Mouse (Mus musculus) forebrain, embryonic 13.5 days (tissue): Measurements from ENCODE around the gene Fam89b. TPM values are rescaled to one million over a fixed set of nuclear protein-coding genes. Genes with fewer than 3 reads are reported as not detected.
A peak's percentile ranks its signal among the peaks of the same experiment; 100 is the strongest.

Source experiments
- ATAC-seq: fragments of 200-750 bp; cut with Nextera tagmentation; 2 replicates; pipeline ENCODE4 v1.8.0; 2017
- H3K27ac ChIP-seq: fragments of 300-500 bp; sonication (generic); 2 replicates; pipeline ENCODE4 v1.5.1; 2015; ENCODE audit warnings: inconsistent platforms, mild to moderate bottlenecking, moderate library complexity
- H3K27me3 ChIP-seq: fragments of 300-500 bp; sonication (generic); 2 replicates; pipeline ENCODE4 v1.6.1; 2015; ENCODE audit warnings: mild to moderate bottlenecking, inconsistent platforms
- H3K36me3 ChIP-seq: fragments of 300-500 bp; sonication (generic); 2 replicates; pipeline ENCODE4 v1.6.1; 2015; ENCODE audit warnings: mild to moderate bottlenecking, inconsistent platforms; ENCODE audit not compliant: poor library complexity, severe bottlenecking
- H3K4me1 ChIP-seq: fragments of 300-500 bp; sonication (generic); 2 replicates; pipeline ENCODE4 v1.6.1; 2015; ENCODE audit warnings: inconsistent platforms
- H3K4me2 ChIP-seq: fragments of 300-500 bp; sonication (generic); 2 replicates; pipeline ENCODE4 v1.6.1; 2015; ENCODE audit warnings: inconsistent platforms, mild to moderate bottlenecking, moderate library complexity
- H3K4me3 ChIP-seq: fragments of 300-500 bp; sonication (generic); 2 replicates; pipeline ENCODE4 v1.5.1; 2015; ENCODE audit warnings: mild to moderate bottlenecking, inconsistent platforms
- H3K9ac ChIP-seq: fragments of 300-500 bp; sonication (generic); 2 replicates; pipeline ENCODE4 v1.6.1; 2015; ENCODE audit warnings: mild to moderate bottlenecking, inconsistent platforms
- H3K9me3 ChIP-seq: fragments of 300-500 bp; sonication (generic); replicated peaks from 2 replicates; pipeline ENCODE4 v1.6.1; 2016; ENCODE audit warnings: inconsistent platforms
- WGBS: fragments of 180-500 bp; shearing (Covaris S2); methylation state at CpG from one replicate; pipeline ENCODE4 v1.1.7; 2015; 5-methylcytosine and 5-hydroxymethylcytosine counted together
- polyA plus RNA-seq: library from polyadenylated mRNA; unstranded; fragments of >200 nt; fragmentation: Nextera tagmentation; extraction: Ambion mirVana; gene quantifications from 2 replicates; pipeline ENCODE4 v1.2.1, GENCODE M21; 2015

The Fam89b gene
- polyA plus RNA-seq, 1 experiment from 2014 or later = 204 TPM

- H3K27me3 ChIP-seq = peaks cover 88% of the 10 kb centered on the region
- WGBS = 13% methylated on average over 22 of the region's 22 CpGs
- no peaks in the 10 kb centered on the region for H3K9me3 ChIP-seq
- no peaks in the 10 kb centered on the region for H3K36me3 ChIP-seq
- no peak overlapping the region for H3K27ac ChIP-seq
- no peak for ATAC-seq
- peaks cover 24% of the 10 kb centered on the region for H3K4me1 ChIP-seq
- no peak overlapping the region for H3K4me3 ChIP-seq
- H3K9ac ChIP-seq = 0 out of 2 replicates have a peak overlapping the region, but pooled peaks have one; percentile 18
- H3K4me2 ChIP-seq = no peak overlapping the region
Observed at GRCm38 (mm10) chr19:5750951-5751350, 21.5 kb upstream of the Fam89b start.

- whole genome bisulfite sequencing = 76% methylated on average over 6 of the region's 6 CpGs
- H3K27me3 ChIP-seq = peaks cover 87% of the 10 kb centered on the region
Observed at GRCm38 (mm10) chr19:5749476-5749875, 20.0 kb upstream of the Fam89b start.

GRCm38 (mm10) chr19:5746907-5747363 is 17.5 kb upstream of the Fam89b start:
- ATAC-seq = no peak
- no peaks in the 10 kb centered on the region for H3K36me3 ChIP-seq
- no peak overlapping the region for H3K27ac ChIP-seq
- 30% methylated on average over 12 of the region's 12 CpGs for WGBS
- H3K4me3 ChIP-seq = no peak overlapping the region
- peaks cover 88% of the 10 kb centered on the region for H3K27me3 ChIP-seq
- H3K9me3 ChIP-seq = no peaks in the 10 kb centered on the region
- no peak overlapping the region for H3K9ac ChIP-seq
- H3K4me1 ChIP-seq = peaks cover 51% of the 10 kb centered on the region
- peak overlapping the region; percentile 58; the same call in 1 of the 2 replicates for H3K4me2 ChIP-seq

More at GRCm38 (mm10) chr19:5749476-5749875, 20.0 kb upstream of the Fam89b start:
- Histone ChIP-seq H3K36me3 (no peaks in the 10 kb centered on the region), H3K9me3 (no peaks in the 10 kb centered on the region), H3K4me2 (no peak overlapping the region), H3K9ac (no peak overlapping the region), H3K4me3 (no peak overlapping the region), H3K4me1 (peaks cover 33% of the 10 kb centered on the region), H3K27ac (no peak overlapping the region)
- no peak for ATAC-seq

- ATAC-seq = 0 out of 2 replicates have a peak, but pooled peaks have one; percentile 17
- Histone ChIP-seq H3K9ac (peak overlapping the region; percentile 27), H3K9me3 (no peaks in the 10 kb centered on the region), H3K27ac (no peak overlapping the region), H3K4me2 (peak overlapping the region; percentile 58), H3K4me3 (peak overlapping the region; percentile 27), H3K4me1 (peaks cover 50% of the 10 kb centered on the region), H3K36me3 (no peaks in the 10 kb centered on the region), H3K27me3 (peaks cover 79% of the 10 kb centered on the region)
- WGBS = 2% methylated on average over 34 of the region's 36 CpGs
Observed at GRCm38 (mm10) chr19:5745756-5746710, 16.6 kb upstream of the Fam89b start.

GRCm38 (mm10) chr19:5743576-5743975 is 14.1 kb upstream of the Fam89b start:
- Histone ChIP-seq H3K36me3 (no peaks in the 10 kb centered on the region), H3K27me3 (peaks cover 58% of the 10 kb centered on the region), H3K4me2 (peak overlapping the region; percentile 95), H3K9me3 (no peaks in the 10 kb centered on the region), H3K4me3 (no peak overlapping the region), H3K4me1 (peaks cover 59% of the 10 kb centered on the region), H3K27ac (no peak overlapping the region), H3K9ac (no peak overlapping the region)
- WGBS = 53% methylated on average over 5 of the region's 5 CpGs
- ATAC-seq = no peak

DNA sequence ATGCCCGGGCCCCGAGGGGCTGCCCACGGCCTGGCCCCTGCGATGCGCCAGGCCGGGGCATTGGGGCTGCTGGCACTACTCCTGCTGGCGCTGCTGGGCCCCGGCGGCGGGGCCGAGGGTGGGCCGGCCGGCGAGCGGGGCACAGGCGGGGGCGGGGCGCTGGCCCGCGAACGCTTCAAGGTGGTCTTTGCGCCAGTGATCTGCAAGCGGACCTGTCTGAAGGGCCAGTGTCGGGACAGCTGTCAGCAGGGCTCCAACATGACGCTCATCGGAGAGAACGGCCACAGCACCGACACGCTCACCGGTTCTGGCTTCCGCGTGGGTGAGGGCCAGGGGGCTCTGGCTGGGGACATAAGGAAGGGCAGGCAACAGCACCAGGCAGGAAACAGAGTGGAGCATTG is 12.8 kb upstream of the Fam89b start:
- under 1% methylated on average over 32 of the region's 32 CpGs for WGBS
- Histone ChIP-seq H3K9me3 (no peaks in the 10 kb centered on the region), H3K9ac (peak overlapping the region; percentile 86), H3K36me3 (no peaks in the 10 kb centered on the region), H3K4me1 (peaks cover 59% of the 10 kb centered on the region), H3K4me2 (peak overlapping the region; percentile 95), H3K27ac (peak overlapping the region; percentile 87), H3K27me3 (peaks cover 53% of the 10 kb centered on the region), H3K4me3 (peak overlapping the region; percentile 61)
- ATAC-seq = peak; percentile 41

- peak overlapping the region; percentile 61 for H3K4me3 ChIP-seq
- peaks cover 51% of the 10 kb centered on the region for H3K27me3 ChIP-seq
- peak overlapping the region; percentile 87 for H3K27ac ChIP-seq
- under 1% methylated on average over 40 of the region's 55 CpGs for WGBS
- H3K4me1 ChIP-seq = peaks cover 55% of the 10 kb centered on the region
- peak; percentile 75 for ATAC-seq
- H3K9ac ChIP-seq = peak overlapping the region; percentile 86
- no peaks in the 10 kb centered on the region for H3K9me3 ChIP-seq
- peak overlapping the region; percentile 95 for H3K4me2 ChIP-seq
- H3K36me3 ChIP-seq = no peaks in the 10 kb centered on the region
Observed at GRCm38 (mm10) chr19:5741641-5742240, 12.3 kb upstream of the Fam89b start.

GRCm38 (mm10) chr19:5740320-5741317 is 11.2 kb upstream of the Fam89b start, which contains the start of gene Ltbp3:
Gene Ltbp3, plus strand, starts transcription at chr19:5740904.
- H3K27me3 ChIP-seq = peaks cover 52% of the 10 kb centered on the region
- peak within 1 kb of the TSS; percentile 61 for H3K4me3 ChIP-seq
- peak within 1 kb of the TSS; percentile 86 for H3K9ac ChIP-seq
- WGBS = 18% methylated on average over 10 of the region's 14 CpGs
- ATAC-seq = peak; percentile 71
- H3K9me3 ChIP-seq = no peaks in the 10 kb centered on the region
- H3K4me2 ChIP-seq = peak within 1 kb of the TSS; percentile 95
- peak within 1 kb of the TSS; percentile 87 for H3K27ac ChIP-seq
- H3K36me3 ChIP-seq = no peaks in the 10 kb centered on the region
- peaks cover 44% of the 10 kb centered on the region for H3K4me1 ChIP-seq

GRCm38 (mm10) chr19:5739446-5739845 is 10.0 kb upstream of the Fam89b start:
- Histone ChIP-seq H3K27ac (no peak overlapping the region), H3K27me3 (peaks cover 49% of the 10 kb centered on the region), H3K36me3 (no peaks in the 10 kb centered on the region), H3K9me3 (no peaks in the 10 kb centered on the region), H3K4me1 (peaks cover 38% of the 10 kb centered on the region), H3K4me3 (no peak overlapping the region), H3K4me2 (no peak overlapping the region), H3K9ac (no peak overlapping the region)
- ATAC-seq = no peak
- WGBS = 53% methylated on average over 2 of the region's 2 CpGs

- Histone ChIP-seq H3K27me3 (peaks cover 27% of the 10 kb centered on the region), H3K9me3 (no peaks in the 10 kb centered on the region), H3K4me1 (peaks cover 24% of the 10 kb centered on the region), H3K4me3 (no peak overlapping the region), H3K4me2 (no peak overlapping the region), H3K36me3 (no peaks in the 10 kb centered on the region), H3K9ac (no peak overlapping the region), H3K27ac (no peak overlapping the region)
- WGBS = 83% methylated on average over 9 of the region's 9 CpGs
- no peak for ATAC-seq
Observed at GRCm38 (mm10) chr19:5734325-5734724, 4.9 kb upstream of the Fam89b start.

DNA sequence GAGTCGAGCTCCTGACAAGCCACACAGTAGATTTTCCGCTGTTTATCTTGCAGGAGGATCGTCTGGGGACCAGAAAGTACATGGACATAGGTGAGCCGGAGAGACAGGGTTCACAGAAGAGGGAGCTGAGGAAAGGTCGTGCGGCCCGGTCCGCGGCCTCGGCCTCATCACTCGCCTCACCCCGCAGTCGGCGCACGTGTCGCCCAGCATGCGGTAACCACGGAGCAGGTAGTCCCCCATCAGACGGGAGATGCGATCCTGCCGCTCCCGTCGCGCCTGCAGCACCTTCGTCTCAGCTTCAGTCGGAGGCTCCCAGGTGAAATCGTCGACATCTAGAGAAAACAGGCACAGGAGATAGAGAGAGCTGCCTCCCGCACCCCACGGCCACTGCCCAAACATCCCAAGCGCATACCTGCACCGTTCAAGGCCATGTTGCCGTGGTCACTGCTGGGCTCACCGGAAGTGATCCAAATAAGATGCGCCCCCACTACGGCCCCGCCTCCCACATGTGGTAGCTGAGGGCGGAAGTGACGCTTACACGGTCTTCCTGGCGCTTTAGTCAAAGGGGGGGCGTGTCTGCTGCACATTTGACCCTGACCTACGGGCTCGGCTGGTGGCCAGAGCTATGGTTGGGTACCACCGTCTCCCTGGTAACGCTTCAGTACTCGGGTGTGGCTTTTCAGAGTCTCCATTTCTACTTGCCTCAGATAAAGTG is 2.0 kb upstream of the Fam89b start:
- no peaks in the 10 kb centered on the region for H3K36me3 ChIP-seq
- H3K27ac ChIP-seq = no peak overlapping the region
- H3K4me2 ChIP-seq = peak overlapping the region; percentile 99
- peaks cover 16% of the 10 kb centered on the region; the same call in 1 of the 2 replicates for H3K27me3 ChIP-seq
- WGBS = under 1% methylated on average over 47 of the region's 47 CpGs
- H3K4me3 ChIP-seq = peak overlapping the region; percentile 97
- ATAC-seq = peak; percentile 87
- peaks cover 47% of the 10 kb centered on the region for H3K4me1 ChIP-seq
- peak overlapping the region; percentile 82 for H3K9ac ChIP-seq
- no peaks in the 10 kb centered on the region for H3K9me3 ChIP-seq
